Mouse (Mus musculus) intestine, embryonic 14.5 days (tissue): ENCODE data around the gene Nuak1. TPM values are rescaled to one million over a fixed set of nuclear protein-coding genes. Genes with fewer than 3 reads are reported as not detected.

Source experiments
- ATAC-seq: fragments of 200-750 bp; cut with Nextera tagmentation; replicated peaks from 2 replicates; pipeline ENCODE4 v1.8.0; 2017; ENCODE audit warnings: low read depth, moderate number of reproducible peaks, moderate TSS enrichment, moderate library complexity; ENCODE audit not compliant: low FRiP score, low TSS enrichment
- DNase-seq: peaks from one replicate; pipeline ENCODE4 v3.0.0-alpha.2; 2018; ENCODE audit warnings: low spot score
- H3K27ac ChIP-seq: fragments of 300-500 bp; sonication (generic); 2 replicates; pipeline ENCODE4 v1.5.1; 2014; ENCODE audit warnings: low read depth, mild to moderate bottlenecking, control low read depth
- H3K27me3 ChIP-seq: fragments of 300-500 bp; sonication (generic); replicated peaks from 2 replicates; pipeline ENCODE4 v1.6.1; 2014; ENCODE audit warnings: low read length, control low read depth; ENCODE audit not compliant: control insufficient read depth, insufficient read depth
- H3K36me3 ChIP-seq: fragments of 300-500 bp; sonication (generic); 2 replicates; pipeline ENCODE4 v1.6.1; 2014; ENCODE audit warnings: low read length, control low read depth; ENCODE audit not compliant: control insufficient read depth, insufficient read depth
- H3K4me1 ChIP-seq: fragments of 300-500 bp; sonication (generic); replicated peaks from 2 replicates; pipeline ENCODE4 v1.6.1; 2014; ENCODE audit warnings: low read length, control low read depth, mixed read lengths; ENCODE audit not compliant: control insufficient read depth, insufficient read depth
- H3K4me2 ChIP-seq: fragments of 300-500 bp; sonication (generic); 2 replicates; pipeline ENCODE4 v1.6.1; 2014; ENCODE audit warnings: low read length
- H3K4me3 ChIP-seq: fragments of 300-500 bp; sonication (generic); 2 replicates; pipeline ENCODE4 v1.5.1; 2014; ENCODE audit warnings: low read depth, low read length, control low read depth, mixed read lengths
- H3K9ac ChIP-seq: fragments of 300-500 bp; sonication (generic); 2 replicates; pipeline ENCODE4 v1.6.1; 2014; ENCODE audit warnings: mild to moderate bottlenecking, low read length
- H3K9me3 ChIP-seq: fragments of 300-500 bp; sonication (generic); 2 replicates; pipeline ENCODE4 v1.6.1; 2016; ENCODE audit warnings: low read length, control low read depth; ENCODE audit not compliant: control insufficient read depth
- WGBS: fragments of 180-500 bp; shearing (Covaris S2); extraction: QIAGEN DNeasy Blood & Tissue Kit; methylation state at CpG from one replicate; pipeline ENCODE4 v1.1.7; 2014; 5-methylcytosine and 5-hydroxymethylcytosine counted together
- polyA plus RNA-seq: library from polyadenylated mRNA; unstranded; fragments of >200 nt; fragmentation: Nextera tagmentation; extraction: Ambion mirVana; gene quantifications from 2 replicates; pipeline ENCODE4 v1.2.1, GENCODE M21; 2014

Nuak1 gene
- polyA plus RNA-seq, 1 experiment from 2014 or later, result 0.93 TPM

GRCm38 (mm10) chr10:84480667-84481326 is 40.4 kb upstream of the Nuak1 start:
- ATAC-seq (no peak), DNase-seq (no peak)
- no peaks in the 10 kb centered on the region for H3K27me3 ChIP-seq
- H3K4me2 ChIP-seq, result no peak overlapping the region
- H3K9me3 ChIP-seq, result 0 out of 2 replicates have a peak, but pooled peaks cover 2% of the 10 kb centered on the region
- no peak overlapping the region for H3K9ac ChIP-seq
- peaks cover 11% of the 10 kb centered on the region for H3K4me1 ChIP-seq
- H3K27ac ChIP-seq, result no peak overlapping the region
- WGBS, result 60% methylated on average over 8 of the region's 8 CpGs
- no peak overlapping the region for H3K4me3 ChIP-seq
- H3K36me3 ChIP-seq, result no peaks in the 10 kb centered on the region

GRCm38 (mm10) chr10:84480146-84480545 is 39.7 kb upstream of the Nuak1 start:
- WGBS, result 93% methylated on average over 4 of the region's 4 CpGs
- Histone ChIP-seq H3K4me2 (no peak overlapping the region), H3K36me3 (no peaks in the 10 kb centered on the region), H3K9me3 (0 out of 2 replicates have a peak, but pooled peaks cover 2% of the 10 kb centered on the region), H3K4me3 (no peak overlapping the region), H3K27me3 (no peaks in the 10 kb centered on the region), H3K4me1 (peaks cover 11% of the 10 kb centered on the region), H3K27ac (no peak overlapping the region), H3K9ac (no peak overlapping the region)
- no peak for ATAC-seq
- DNase-seq, result no peak

GRCm38 (mm10) chr10:84477613-84478076 is 37.2 kb upstream of the Nuak1 start:
- Histone ChIP-seq H3K4me2 (no peak overlapping the region), H3K4me1 (peaks cover 11% of the 10 kb centered on the region), H3K27me3 (no peaks in the 10 kb centered on the region), H3K9me3 (no peaks in the 10 kb centered on the region), H3K4me3 (no peak overlapping the region), H3K9ac (no peak overlapping the region), H3K27ac (no peak overlapping the region), H3K36me3 (no peaks in the 10 kb centered on the region)
- ATAC-seq (peak; percentile 75; the same call in 1 of the 2 replicates), DNase-seq (no peak)
- whole genome bisulfite sequencing, result 19% methylated on average over 3 of the region's 3 CpGs

GRCm38 (mm10) chr10:84477045-84477612 is 36.7 kb upstream of the Nuak1 start:
- ATAC-seq, result no peak
- no peaks in the 10 kb centered on the region for H3K9me3 ChIP-seq
- no peaks in the 10 kb centered on the region for H3K36me3 ChIP-seq
- 54% methylated on average over 4 of the region's 4 CpGs for WGBS
- H3K27me3 ChIP-seq, result no peaks in the 10 kb centered on the region
- DNase-seq, result no peak
- no peak overlapping the region for H3K4me3 ChIP-seq
- no peak overlapping the region for H3K9ac ChIP-seq
- no peak overlapping the region for H3K4me2 ChIP-seq
- H3K27ac ChIP-seq, result no peak overlapping the region
- H3K4me1 ChIP-seq, result peaks cover 11% of the 10 kb centered on the region

DNA sequence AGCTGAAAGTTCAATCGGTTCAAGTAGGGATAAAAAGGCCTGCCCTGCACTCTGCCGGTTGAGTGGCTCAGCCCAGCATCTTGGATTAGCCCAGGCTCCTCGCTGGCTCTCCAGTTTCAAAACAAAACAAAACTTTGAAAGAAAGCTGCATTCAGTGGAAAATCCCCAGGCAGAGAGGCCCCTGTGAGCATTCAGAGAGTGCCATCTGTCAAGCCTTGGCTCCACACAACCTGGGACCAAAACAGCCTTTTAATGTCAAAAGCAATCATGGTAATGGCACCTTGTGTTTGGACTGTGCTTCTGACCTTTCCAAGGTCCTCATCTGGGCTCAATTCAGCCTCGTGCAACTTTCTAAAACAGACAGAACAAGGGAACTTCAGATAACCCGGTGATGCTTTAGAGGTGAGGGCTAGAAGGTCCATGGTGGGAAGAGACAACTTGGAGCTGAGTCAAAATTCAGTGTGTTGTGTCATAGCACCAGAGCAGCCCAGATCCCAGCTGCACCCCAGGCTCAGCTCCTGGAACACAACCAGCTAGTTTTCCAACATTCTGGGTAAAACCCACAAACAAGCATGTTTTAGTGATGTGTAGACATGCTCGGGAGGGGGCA is 27.3 kb upstream of the Nuak1 start:
- no peak for DNase-seq
- no peak overlapping the region for H3K4me2 ChIP-seq
- no peak for ATAC-seq
- no peak overlapping the region for H3K4me3 ChIP-seq
- no peaks in the 10 kb centered on the region for H3K27me3 ChIP-seq
- H3K4me1 ChIP-seq, result no peaks in the 10 kb centered on the region
- 39% methylated on average over 6 of the region's 6 CpGs for WGBS
- H3K27ac ChIP-seq, result no peak overlapping the region
- no peaks in the 10 kb centered on the region for H3K36me3 ChIP-seq
- H3K9ac ChIP-seq, result no peak overlapping the region
- H3K9me3 ChIP-seq, result no peaks in the 10 kb centered on the region

GRCm38 (mm10) chr10:84465511-84465910 is 25.1 kb upstream of the Nuak1 start:
- 74% methylated on average over 4 of the region's 4 CpGs for WGBS
- Histone ChIP-seq H3K27ac (no peak overlapping the region), H3K4me2 (no peak overlapping the region), H3K4me3 (no peak overlapping the region), H3K4me1 (no peaks in the 10 kb centered on the region), H3K27me3 (no peaks in the 10 kb centered on the region), H3K9ac (no peak overlapping the region), H3K9me3 (no peaks in the 10 kb centered on the region), H3K36me3 (no peaks in the 10 kb centered on the region)
- DNase-seq, result no peak
- no peak for ATAC-seq

- WGBS, result 64% methylated on average over 8 of the region's 8 CpGs
- Histone ChIP-seq H3K36me3 (no peaks in the 10 kb centered on the region), H3K27me3 (no peaks in the 10 kb centered on the region), H3K4me1 (no peaks in the 10 kb centered on the region), H3K9me3 (no peaks in the 10 kb centered on the region), H3K4me2 (no peak overlapping the region), H3K27ac (no peak overlapping the region), H3K9ac (no peak overlapping the region), H3K4me3 (no peak overlapping the region)
- no peak for DNase-seq
- ATAC-seq, result peak; percentile 60; the same call in 1 of the 2 replicates
These were observed 20.2 kb upstream of the Nuak1 start for GRCm38 (mm10) chr10:84460420-84461101.

DNA sequence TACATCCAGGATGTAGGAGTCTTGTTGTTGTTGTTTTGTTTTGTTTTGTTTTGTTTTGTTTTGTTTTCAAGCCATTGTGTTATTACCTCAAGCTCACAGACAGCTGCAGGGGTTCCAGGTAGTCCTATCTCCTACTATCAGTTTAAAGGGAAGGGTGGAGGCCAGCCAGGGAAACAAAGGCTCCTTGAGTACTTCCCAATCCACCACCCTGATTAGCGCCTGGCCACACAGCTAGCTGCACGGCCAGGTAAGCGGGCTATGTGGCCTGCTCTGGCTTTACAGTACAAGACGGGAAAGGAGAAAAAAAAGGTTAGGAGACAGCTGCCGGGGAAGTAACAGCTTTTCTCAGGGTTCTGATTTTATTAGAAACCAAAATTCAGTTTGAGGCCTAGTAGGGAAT is 17.7 kb upstream of the Nuak1 start:
- Histone ChIP-seq H3K4me2 (no peak overlapping the region), H3K4me1 (no peaks in the 10 kb centered on the region), H3K9me3 (no peaks in the 10 kb centered on the region), H3K4me3 (no peak overlapping the region), H3K9ac (no peak overlapping the region), H3K36me3 (no peaks in the 10 kb centered on the region), H3K27me3 (no peaks in the 10 kb centered on the region), H3K27ac (no peak overlapping the region)
- no peak for DNase-seq
- WGBS, result 79% methylated on average over 5 of the region's 5 CpGs
- no peak for ATAC-seq
